Mouse (Mus musculus): ENCODE measurements around the gene Ptprd.

DNA sequence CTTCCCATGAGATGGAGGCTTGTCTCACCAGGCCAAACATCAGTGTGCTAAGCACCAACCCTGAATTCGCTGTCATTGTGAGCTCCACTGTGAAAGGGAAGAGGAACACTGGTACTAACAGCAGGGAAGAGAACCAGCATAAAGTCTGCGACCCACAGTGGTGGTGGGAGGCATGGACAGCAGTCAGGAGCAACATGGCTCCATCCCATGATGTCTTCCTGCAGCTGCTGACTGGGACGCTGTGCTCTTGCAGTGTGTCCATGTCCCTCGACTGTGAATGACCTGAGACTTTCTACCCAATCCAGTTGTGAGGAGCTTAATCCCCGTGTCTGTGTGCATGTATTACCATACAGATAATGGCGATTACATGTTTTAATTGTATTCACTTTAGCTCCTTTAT lies 1967.4 kb downstream of the Ptprd start:
- TF ChIP-seq CTCF (IDR thresholded peaks at IDR 0.05 in 2 of 3, conservative IDR thresholded peaks at IDR 0.05 in 1 of 3; ENCODE audit: control insufficient read depth in 1 of 3, insufficient read depth in 1 of 3, low read depth in 2 of 3, low read length in 3 of 3, poor library complexity in 1 of 3, severe bottlenecking in 1 of 3) = no peak
- TF ChIP-seq POLR2A (IDR thresholded peaks at IDR 0.05; ENCODE audit: control insufficient read depth in 1 of 2, insufficient read depth in 1 of 2, low read depth in 1 of 2, low read length in 2 of 2, poor library complexity in 1 of 2) = no peak
- TF ChIP-seq TCF12 (IDR thresholded peaks at IDR 0.05; ENCODE audit: low read depth, low read length) = no peak

Data from MEL (cell line).